8 mouse cellular contexts compared by ENCODE assay signal in the genomic region with DNA sequence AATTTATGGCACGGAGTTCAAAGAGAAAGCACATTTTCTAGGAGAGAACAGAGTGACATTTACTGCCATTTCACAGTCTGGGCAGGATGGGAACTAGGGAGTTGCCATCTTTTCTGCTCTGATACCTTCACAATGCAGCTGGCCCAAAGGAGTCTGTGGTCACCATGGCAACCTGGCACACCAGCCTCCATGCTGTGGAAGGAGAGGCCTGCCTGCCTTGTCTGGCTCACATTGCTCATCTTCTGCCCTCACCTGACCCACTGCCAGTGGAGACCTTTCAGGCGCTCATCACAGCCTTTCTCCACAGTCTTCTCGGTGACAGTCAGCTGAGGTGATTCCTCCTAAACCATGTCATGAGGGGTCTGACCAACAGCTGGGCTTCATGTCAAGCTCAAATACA.
A peak's percentile ranks its signal among the peaks of the same experiment; 100 is the strongest.
DNase-seq lines count a peak whose midpoint lies in the region; ATAC-seq and TF ChIP-seq lines count a peak whose summit lies in the region.

No protein-coding gene starts in this region.

- H3K36me3 ChIP-seq in embryonic facial prominence, embryonic 11.5 days (replicated peaks; ENCODE audit: control insufficient read depth, insufficient read depth, low read depth, low read length): no peaks in the 10 kb centered on the region
- H3K36me3 ChIP-seq in embryonic facial prominence, embryonic 10.5 days (replicated peaks): no peaks in the 10 kb centered on the region
- H3K36me3 ChIP-seq in hindbrain, embryonic 10.5 days: no peaks in the 10 kb centered on the region
- no peaks in the 10 kb centered on the region for H3K36me3 ChIP-seq in liver, postnatal 0 days (replicated peaks; ENCODE audit: insufficient read depth, low read length)

- no peak overlapping the region for H3K4me2 ChIP-seq in embryonic facial prominence, embryonic 11.5 days (ENCODE audit: low read depth, low read length)
- H3K4me2 ChIP-seq in liver, postnatal 0 days (ENCODE audit: low read depth, low read length): no peak overlapping the region

- no peak overlapping the region for H3K9ac ChIP-seq in embryonic facial prominence, embryonic 11.5 days (replicated peaks; ENCODE audit: low read length)
- H3K9ac ChIP-seq in liver, postnatal 0 days (replicated peaks): no peak overlapping the region

- no peak overlapping the region for H3K27ac ChIP-seq in embryonic facial prominence, embryonic 11.5 days (replicated peaks; ENCODE audit: low read depth, low read length)
- no peak overlapping the region for H3K27ac ChIP-seq in embryonic facial prominence, embryonic 10.5 days (replicated peaks)
- H3K27ac ChIP-seq in hindbrain, embryonic 10.5 days: peak overlapping the region; percentile 70; the same call in 1 of the 2 replicates
- no peak overlapping the region for H3K27ac ChIP-seq in liver, postnatal 0 days (ENCODE audit: low read depth)

- no peaks in the 10 kb centered on the region; the same call in 1 of the 2 replicates for H3K4me1 ChIP-seq in embryonic facial prominence, embryonic 11.5 days (ENCODE audit: control insufficient read depth, insufficient read depth, low read length)
- peaks cover 15% of the 10 kb centered on the region for H3K4me1 ChIP-seq in embryonic facial prominence, embryonic 10.5 days
- H3K4me1 ChIP-seq in hindbrain, embryonic 10.5 days (replicated peaks): peaks cover 38% of the 10 kb centered on the region
- no peaks in the 10 kb centered on the region for H3K4me1 ChIP-seq in liver, postnatal 0 days (ENCODE audit: insufficient read depth)

- 69% methylated on average over 3 of the region's 3 CpGs for WGBS in embryonic facial prominence, embryonic 11.5 days
- 73% methylated on average over 3 of the region's 3 CpGs for WGBS in embryonic facial prominence, embryonic 10.5 days
- 51% methylated on average over 3 of the region's 3 CpGs for WGBS in hindbrain, embryonic 10.5 days
- WGBS in liver, postnatal 0 days (ENCODE audit: insufficient replicate concordance): 78% methylated on average over 3 of the region's 3 CpGs

- H3K27me3 ChIP-seq in embryonic facial prominence, embryonic 11.5 days (ENCODE audit: control insufficient read depth, insufficient read depth, low read length): no peaks in the 10 kb centered on the region
- H3K27me3 ChIP-seq in embryonic facial prominence, embryonic 10.5 days (replicated peaks; ENCODE audit: low read depth, poor library complexity, severe bottlenecking): peaks cover 11% of the 10 kb centered on the region; the same call in 1 of the 2 replicates
- no peaks in the 10 kb centered on the region for H3K27me3 ChIP-seq in hindbrain, embryonic 10.5 days (ENCODE audit: insufficient read depth, poor library complexity, severe bottlenecking)
- H3K27me3 ChIP-seq in liver, postnatal 0 days (ENCODE audit: insufficient read depth, low read length): no peaks in the 10 kb centered on the region

- H3K9me3 ChIP-seq in embryonic facial prominence, embryonic 11.5 days (replicated peaks; ENCODE audit: control insufficient read depth, low read length): no peaks in the 10 kb centered on the region
- no peaks in the 10 kb centered on the region for H3K9me3 ChIP-seq in embryonic facial prominence, embryonic 10.5 days
- no peaks in the 10 kb centered on the region for H3K9me3 ChIP-seq in hindbrain, embryonic 10.5 days
- no peaks in the 10 kb centered on the region for H3K9me3 ChIP-seq in liver, postnatal 0 days (ENCODE audit: low read length)

- no peak for TF ChIP-seq CTCF in liver, postnatal 0 days (IDR thresholded peaks at IDR 0.05; ENCODE audit: low read depth)

- ATAC-seq in embryonic facial prominence, embryonic 11.5 days (replicated peaks; ENCODE audit: insufficient number of reproducible peaks, low FRiP score, low TSS enrichment, low read depth): no peak
- ATAC-seq in liver, postnatal 0 days: no peak

- no peak for TF ChIP-seq EP300 in liver, postnatal 0 days (IDR thresholded peaks at IDR 0.05; ENCODE audit: low read depth)

- peak; percentile 15 for DNase-seq in embryonic facial prominence, embryonic 11.5 days (ENCODE audit: low spot score)
- no peak for DNase-seq in embryonic facial prominence, embryonic 10.5 days (ENCODE audit: low spot score)
- peak; percentile 97 to 98 for DNase-seq in cerebellum, postnatal 10 days
- DNase-seq in hindbrain, embryonic 10.5 days (ENCODE audit: low spot score): peak; percentile 51
- peak; percentile 67 for DNase-seq in mesoderm, embryonic 11.5 days (ENCODE audit: low read depth, low spot score)
- peak; percentile 89 to 92 for DNase-seq in right cerebral cortex, postnatal 10 days (ENCODE audit: low spot score in 2 of 2)
- DNase-seq in liver, postnatal 0 days: no peak
- DNase-seq in spleen, adult 12 weeks (ENCODE audit: low spot score): no peak

- no peak overlapping the region for H3K4me3 ChIP-seq in embryonic facial prominence, embryonic 11.5 days (ENCODE audit: low read depth, low read length)
- no peak overlapping the region for H3K4me3 ChIP-seq in embryonic facial prominence, embryonic 10.5 days
- H3K4me3 ChIP-seq in hindbrain, embryonic 10.5 days: no peak overlapping the region
- no peak overlapping the region for H3K4me3 ChIP-seq in liver, postnatal 0 days (ENCODE audit: low read depth, low read length)

Comparison
In these comparisons a context has a peak if more than half of its experiments do, and no peak if none do; other contexts are left out.
1. DNase-seq: peak in embryonic facial prominence, embryonic 11.5 days (single experiment), cerebellum, postnatal 10 days (2 of 2), hindbrain, embryonic 10.5 days (single experiment), mesoderm, embryonic 11.5 days (single experiment) and right cerebral cortex, postnatal 10 days (2 of 2); none in embryonic facial prominence, embryonic 10.5 days (single experiment), liver, postnatal 0 days (single experiment) and spleen, adult 12 weeks (single experiment).